Mouse (Mus musculus) liver, postnatal 0 days (tissue): Measurements from ENCODE around the gene Map1a. TPM values are rescaled to one million over a fixed set of nuclear protein-coding genes. Genes with fewer than 3 reads are reported as not detected.
A peak's percentile ranks its signal among the peaks of the same experiment; 100 is the strongest.

Source experiments
- ATAC-seq: fragments of 200-750 bp; cut with Nextera tagmentation; 2 replicates; pipeline ENCODE4 v1.8.0; 2017; ENCODE audit warnings: mild to moderate bottlenecking, moderate library complexity
- DNase-seq: peaks from one replicate; pipeline ENCODE4 v3.0.0-alpha.2; 2016
- H3K27ac ChIP-seq: fragments of 300-500 bp; sonication (generic); 2 replicates; pipeline ENCODE4 v1.5.1; 2014; ENCODE audit warnings: antibody characterized with exemption, moderate library complexity, mild to moderate bottlenecking, low read depth
- H3K27me3 ChIP-seq: fragments of 300-500 bp; sonication (generic); 2 replicates; pipeline ENCODE4 v1.6.1; 2014; ENCODE audit warnings: low read length, control low read depth, mixed read lengths; ENCODE audit not compliant: insufficient read depth
- H3K36me3 ChIP-seq: fragments of 300-500 bp; sonication (generic); replicated peaks from 2 replicates; pipeline ENCODE4 v1.6.1; 2014; ENCODE audit warnings: mild to moderate bottlenecking, control low read depth, low read length, moderate library complexity, mixed read lengths; ENCODE audit not compliant: insufficient read depth
- H3K4me1 ChIP-seq: fragments of 300-500 bp; sonication (generic); 2 replicates; pipeline ENCODE4 v1.6.1; 2014; ENCODE audit warnings: antibody characterized with exemption, mild to moderate bottlenecking, control low read depth; ENCODE audit not compliant: insufficient read depth
- H3K4me2 ChIP-seq: fragments of 300-500 bp; sonication (generic); 2 replicates; pipeline ENCODE4 v1.6.1; 2014; ENCODE audit warnings: low read depth, mild to moderate bottlenecking, low read length, moderate library complexity, mixed read lengths
- H3K4me3 ChIP-seq: fragments of 300-500 bp; sonication (generic); 2 replicates; pipeline ENCODE4 v1.5.1; 2014; ENCODE audit warnings: low read depth, low read length
- H3K9ac ChIP-seq: fragments of 300-500 bp; sonication (generic); replicated peaks from 2 replicates; pipeline ENCODE4 v1.6.1; 2014; ENCODE audit warnings: mild to moderate bottlenecking, moderate library complexity
- H3K9me3 ChIP-seq: fragments of 300-500 bp; sonication (generic); 2 replicates; pipeline ENCODE4 v1.6.1; 2016; ENCODE audit warnings: mild to moderate bottlenecking, control low read depth, low read length, mixed read lengths
- CTCF ChIP-seq: sonication (generic); IDR thresholded peaks from 2 replicates; pipeline ENCODE4 v1.5.1; 2016; ENCODE audit warnings: antibody characterized with exemption, low read depth
- EP300 ChIP-seq: IDR thresholded peaks from 2 replicates; pipeline ENCODE4 v1.6.1; 2016; ENCODE audit warnings: antibody characterized with exemption, low read depth, mild to moderate bottlenecking
- WGBS: fragments of 180-500 bp; shearing (Covaris S2); extraction: QIAGEN DNeasy Blood & Tissue Kit; methylation state at CpG from one replicate; pipeline ENCODE4 v1.1.7; 2014; ENCODE audit not compliant: insufficient replicate concordance; 5-methylcytosine and 5-hydroxymethylcytosine counted together
- polyA plus RNA-seq: library from polyadenylated mRNA; unstranded; fragments of >200 nt; fragmentation: Nextera tagmentation; extraction: Ambion mirVana; gene quantifications from 2 replicates; pipeline ENCODE4 v1.2.1, GENCODE M21; 2015

Gene Map1a
- polyA plus RNA-seq, 1 experiment from 2014 or later: 0.02 TPM

DNA sequence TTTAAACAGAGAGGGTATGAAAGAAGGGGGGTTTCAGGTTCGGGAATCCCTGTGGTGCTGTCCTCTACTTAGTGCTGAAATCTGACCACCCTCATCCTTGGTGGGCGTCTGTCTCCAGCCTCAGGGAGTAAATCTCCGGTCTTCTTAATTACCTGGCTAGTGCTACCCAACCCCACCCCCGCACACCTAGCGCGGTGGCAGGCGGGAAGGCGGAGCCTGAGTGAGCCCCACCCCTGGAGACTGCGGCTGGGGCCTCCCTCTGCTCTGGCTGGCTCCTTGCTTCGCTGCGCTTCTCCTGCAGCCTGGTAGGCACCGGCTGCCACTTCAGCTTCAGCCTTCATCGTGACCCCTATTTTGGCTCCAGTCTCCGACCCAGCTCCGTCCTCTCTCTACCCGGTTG, 69.0 kb downstream of the Map1a start:
- Histone ChIP-seq H3K9ac (no peak overlapping the region), H3K9me3 (no peaks in the 10 kb centered on the region), H3K4me3 (0 out of 2 replicates have a peak overlapping the region, but pooled peaks have one; percentile 8), H3K27ac (no peak overlapping the region), H3K4me1 (peaks cover 6% of the 10 kb centered on the region), H3K4me2 (peak overlapping the region; percentile 35), H3K36me3 (no peaks in the 10 kb centered on the region), H3K27me3 (peaks cover 47% of the 10 kb centered on the region)
- ATAC-seq (no peak), DNase-seq (peak; percentile 37)
- TF ChIP-seq EP300: no peak
- TF ChIP-seq CTCF: no peak
- WGBS: under 1% methylated on average over 16 of the region's 16 CpGs

DNA sequence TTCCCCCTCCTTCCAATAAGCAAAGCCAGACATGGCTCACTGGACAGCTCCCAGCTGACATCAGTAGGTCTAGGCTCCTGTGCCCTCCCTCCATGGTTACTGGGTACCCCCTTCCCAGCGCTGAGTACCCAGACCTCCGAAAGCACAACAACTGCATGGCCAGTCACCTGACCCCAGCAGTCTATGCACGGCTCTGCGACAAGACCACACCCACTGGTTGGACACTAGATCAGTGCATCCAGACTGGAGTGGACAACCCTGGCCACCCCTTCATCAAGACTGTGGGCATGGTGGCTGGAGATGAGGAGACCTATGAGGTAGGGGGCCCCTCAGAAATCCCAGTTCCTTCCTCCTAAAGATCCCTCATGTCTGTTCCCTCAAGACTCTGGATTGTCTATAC, 70.1 kb downstream of the Map1a start:
- H3K36me3 ChIP-seq: no peaks in the 10 kb centered on the region
- H3K27me3 ChIP-seq: peaks cover 47% of the 10 kb centered on the region
- peaks cover 3% of the 10 kb centered on the region; the same call in 1 of the 2 replicates for H3K4me1 ChIP-seq
- DNase-seq: no peak
- WGBS: 55% methylated on average over 4 of the region's 4 CpGs
- no peak overlapping the region for H3K4me3 ChIP-seq
- no peak overlapping the region for H3K4me2 ChIP-seq
- ATAC-seq: no peak
- H3K9me3 ChIP-seq: no peaks in the 10 kb centered on the region
- H3K27ac ChIP-seq: no peak overlapping the region
- no peak overlapping the region for H3K9ac ChIP-seq
- no peak for TF ChIP-seq CTCF
- no peak for TF ChIP-seq EP300

Other genes starting within 250 kb of the Map1a start
- not detected in 2 replicates for gene Tgm5, start 203.8 kb upstream of the Map1a start, polyA plus RNA-seq
- not detected in 2 replicates for gene Tgm7, start 179.8 kb upstream of the Map1a start, polyA plus RNA-seq
- gene Adal, start 149.2 kb upstream of the Map1a start, polyA plus RNA-seq: 5.5 and 7.3 TPM in 2 replicates
- 10.0 and 10.2 TPM in 2 replicates for gene Lcmt2, start 148.9 kb upstream of the Map1a start, polyA plus RNA-seq
- 8.1 and 9.7 TPM in 2 replicates for gene Tubgcp4, start 118.9 kb upstream of the Map1a start, polyA plus RNA-seq
- gene Zscan29, start 118.5 kb upstream of the Map1a start, polyA plus RNA-seq: 3.9 and 4.4 TPM in 2 replicates
- 4.8 and 5.7 TPM in 2 replicates for gene Trp53bp1, start 18.2 kb upstream of the Map1a start, polyA plus RNA-seq
- gene Ppip5k1, start 65.8 kb downstream of the Map1a start, polyA plus RNA-seq: 2.3 and 3.5 TPM in 2 replicates
- 0.54 and 0.68 TPM in 2 replicates for gene Ckmt1, start 68.1 kb downstream of the Map1a start, polyA plus RNA-seq
- gene Strc, start 97.6 kb downstream of the Map1a start, polyA plus RNA-seq: not detected in 2 replicates
- 231 and 233 TPM in 2 replicates for gene Pdia3, start 124.2 kb downstream of the Map1a start, polyA plus RNA-seq
- 1.5 TPM in 2 replicates for gene Catsper2, start 124.2 kb downstream of the Map1a start, polyA plus RNA-seq
- gene Ell3, start 154.7 kb downstream of the Map1a start, polyA plus RNA-seq: 1.9 and 2.1 TPM in 2 replicates
- gene Serf2, start 159.6 kb downstream of the Map1a start, polyA plus RNA-seq: 264 and 266 TPM in 2 replicates
- 54.3 and 56.0 TPM in 2 replicates for gene Hypk, start 163.7 kb downstream of the Map1a start, polyA plus RNA-seq
- not detected in 2 replicates for gene Serinc4, start 167.2 kb downstream of the Map1a start, polyA plus RNA-seq
- 13.2 and 13.9 TPM in 2 replicates for gene Mfap1b, start 184.5 kb downstream of the Map1a start, polyA plus RNA-seq
- 7.8 and 8.2 TPM in 2 replicates for gene Mfap1a, start 217.1 kb downstream of the Map1a start, polyA plus RNA-seq
- gene Wdr76, start 217.1 kb downstream of the Map1a start, polyA plus RNA-seq: 4.2 and 5.0 TPM in 2 replicates